Mouse (Mus musculus): ENCODE data around the gene Zfp607b.

DNA sequence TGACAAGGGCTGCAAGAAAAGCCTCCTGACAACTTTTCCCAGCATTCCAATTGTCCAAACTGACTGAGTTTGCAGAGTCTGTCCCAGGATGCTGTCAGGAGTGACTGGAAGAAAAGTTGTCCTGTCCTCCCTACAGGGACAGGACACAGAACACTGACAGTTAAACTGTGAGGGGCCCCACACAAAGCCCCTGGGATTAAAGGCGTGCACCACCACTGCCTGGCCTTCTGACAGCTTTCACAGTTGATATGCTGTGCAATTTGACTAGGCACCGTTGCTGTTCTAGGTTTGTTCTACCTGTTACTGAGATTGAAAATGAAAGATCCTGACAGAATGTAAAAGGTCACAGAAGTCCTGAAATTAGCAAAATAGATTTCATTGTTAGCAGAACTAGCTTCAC lies 38.3 kb downstream of the Zfp607b start:
- TF ChIP-seq EP300 (optimal IDR thresholded peaks at IDR 0.05) (no peak), CTCF (IDR thresholded peaks at IDR 0.05; ENCODE audit: low read depth) (no peak)
